Mouse (Mus musculus): ENCODE results near the gene Dbnl.

DNA sequence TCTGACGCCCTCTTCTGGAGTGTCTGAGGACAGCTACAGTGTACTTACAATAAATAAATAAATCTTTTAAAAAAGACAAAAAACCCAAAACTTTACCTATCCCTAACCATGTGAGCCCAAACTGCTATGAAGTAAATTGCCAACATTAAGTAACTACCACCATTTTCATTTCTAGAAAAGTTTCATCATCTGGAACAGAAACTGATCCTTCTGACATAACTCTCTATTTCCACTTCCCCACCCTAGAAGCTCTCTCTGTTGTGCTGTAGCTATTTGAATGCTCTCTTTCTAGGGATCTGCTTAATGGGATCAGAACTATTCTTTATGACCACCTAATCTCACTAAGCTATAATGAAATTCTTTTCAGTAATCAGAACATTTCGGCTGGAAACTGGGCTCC lies 43.3 kb upstream of the Dbnl start:
- TF ChIP-seq CTCF (IDR thresholded peaks at IDR 0.05; ENCODE audit: borderline replicate concordance, insufficient read depth, low read depth, low read length) (no peak), POLR2A (IDR thresholded peaks at IDR 0.05; ENCODE audit: borderline replicate concordance, insufficient read depth, low read length) (no peak)

Data from cerebellum, adult 2 months (tissue).